In genomic region chr3:79788959-79789358, GRCm38 (mm10) we compare ENCODE assay signal across 23 mouse cellular contexts. TPM values are rescaled to one million over a fixed set of nuclear protein-coding genes. Genes with fewer than 3 reads are reported as not detected.
"Had no signal": no experiment of that assay in that cellular context is flagged by ENCODE, and none has a peak within 500 bp of the region (broad histone marks: within the 10 kb centered on the region; RNA-seq: fewer than 3 reads in every experiment).

No protein-coding gene starts in this region.

- H3K4me2 ChIP-seq: limb, embryonic 12.5 days; limb, embryonic 15.5 days; liver, embryonic 13.5 days; midbrain, embryonic 11.5 days; neural tube, embryonic 12.5 days; neural tube, embryonic 15.5 days; stomach, embryonic 15.5 days had no signal

- ATAC-seq: intestine, embryonic 16.5 days had no signal

- H3K9me3 ChIP-seq: limb, embryonic 15.5 days; liver, embryonic 13.5 days; neural tube, embryonic 12.5 days; neural tube, embryonic 15.5 days; stomach, embryonic 15.5 days had no signal

- H3K4me1 ChIP-seq: limb, embryonic 15.5 days; liver, embryonic 13.5 days; neural tube, embryonic 12.5 days; stomach, embryonic 15.5 days had no signal

- H3K27me3 ChIP-seq: limb, embryonic 15.5 days; neural tube, embryonic 12.5 days; neural tube, embryonic 15.5 days; stomach, embryonic 15.5 days had no signal

- H3K9ac ChIP-seq: limb, embryonic 12.5 days; limb, embryonic 15.5 days; liver, embryonic 13.5 days; neural tube, embryonic 12.5 days; neural tube, embryonic 15.5 days; stomach, embryonic 15.5 days had no signal

- H3K36me3 ChIP-seq: limb, embryonic 12.5 days; limb, embryonic 15.5 days; liver, embryonic 13.5 days; neural tube, embryonic 12.5 days; neural tube, embryonic 15.5 days; stomach, embryonic 15.5 days had no signal

- DNase-seq: kidney, adult 18-20 months; kidney, adult 9 months; kidney, postnatal 14 days; layer of hippocampus, postnatal 36 days; left cerebral cortex, postnatal 4 days; liver, embryonic 13.5 days; lung, adult 2 months; midbrain, embryonic 14.5 days; right cerebral cortex, adult 18-20 months; right cerebral cortex, postnatal 14 days; right cerebral cortex, postnatal 4 days; thymus, postnatal 36 days had no signal

- H3K4me3 ChIP-seq: layer of hippocampus, adult 2 months; limb, embryonic 12.5 days; limb, embryonic 15.5 days; liver, embryonic 13.5 days; neural tube, embryonic 12.5 days; neural tube, embryonic 15.5 days; stomach, embryonic 15.5 days had no signal

- H3K27ac ChIP-seq: layer of hippocampus, adult 2 months; limb, embryonic 12.5 days; limb, embryonic 15.5 days; liver, embryonic 13.5 days; macrophage; neural tube, embryonic 12.5 days; neural tube, embryonic 15.5 days; stomach, embryonic 15.5 days had no signal

RNA-seq across cellular contexts. Expression of gene Rxfp1, which starts 51.3 kb away (rescaled TPM):
- total RNA-seq: megakaryocyte-erythroid progenitor cell, adult 5-6 weeks had no signal
- polyA plus RNA-seq: kidney, embryonic 16.5 days; liver, embryonic 13.5 days; macrophage; midbrain, embryonic 11.5 days; midbrain, embryonic 14.5 days; stomach, embryonic 15.5 days had no signal
